Mouse (Mus musculus) hindbrain, embryonic 12.5 days (tissue): ENCODE measurements at regions not wholly inside any gene's neighbourhood (a gene's known extent, or its start where the extent isn't known, plus 50 kb on each side); places are given as distances from the start of the nearest gene placed in this dataset.
A peak's percentile ranks its signal among the peaks of the same experiment; 100 is the strongest.

ENCODE experiments used
- ATAC-seq: fragments of 200-750 bp; cut with Nextera tagmentation; 2 replicates; pipeline ENCODE4 v1.8.0; 2017; ENCODE audit warnings: moderate TSS enrichment; ENCODE audit not compliant: low FRiP score
- H3K27ac ChIP-seq: fragments of 300-500 bp; sonication (generic); 2 replicates; pipeline ENCODE4 v1.5.1; 2016; ENCODE audit warnings: mild to moderate bottlenecking
- H3K27me3 ChIP-seq: fragments of 300-500 bp; sonication (generic); 2 replicates; pipeline ENCODE4 v1.6.1; 2016; ENCODE audit warnings: mild to moderate bottlenecking
- H3K36me3 ChIP-seq: fragments of 300-500 bp; sonication (generic); 2 replicates; pipeline ENCODE4 v1.6.1; 2016; ENCODE audit warnings: mild to moderate bottlenecking
- H3K4me1 ChIP-seq: fragments of 300-500 bp; sonication (generic); 2 replicates; pipeline ENCODE4 v1.6.1; 2016
- H3K4me2 ChIP-seq: fragments of 300-500 bp; sonication (generic); replicated peaks from 2 replicates; pipeline ENCODE4 v1.6.1; 2016; ENCODE audit warnings: mild to moderate bottlenecking
- H3K4me3 ChIP-seq: fragments of 300-500 bp; sonication (generic); 2 replicates; pipeline ENCODE4 v1.5.1; 2016; ENCODE audit warnings: mild to moderate bottlenecking
- H3K9ac ChIP-seq: fragments of 300-500 bp; sonication (generic); 2 replicates; pipeline ENCODE4 v1.6.1; 2016; ENCODE audit warnings: mild to moderate bottlenecking, moderate library complexity
- H3K9me3 ChIP-seq: fragments of 300-500 bp; sonication (generic); replicated peaks from 2 replicates; pipeline ENCODE4 v1.6.1; 2016; ENCODE audit warnings: mild to moderate bottlenecking
- WGBS: fragments of 180-500 bp; shearing (Covaris S2); methylation state at CpG from one replicate; pipeline ENCODE4 v1.1.7; 2016; 5-methylcytosine and 5-hydroxymethylcytosine counted together

- Histone ChIP-seq H3K9me3 (no peaks in the 10 kb centered on the region), H3K4me3 (no peak overlapping the region), H3K27ac (no peak overlapping the region), H3K36me3 (no peaks in the 10 kb centered on the region), H3K4me2 (no peak overlapping the region), H3K27me3 (no peaks in the 10 kb centered on the region), H3K9ac (no peak overlapping the region), H3K4me1 (no peaks in the 10 kb centered on the region)
- ATAC-seq = no peak
- 80% methylated on average over 2 of the region's 2 CpGs for WGBS
Measured at GRCm38 (mm10) chr16:51718695-51719094, 312.3 kb upstream of the Cblb start.

- WGBS = 70% methylated on average over 2 of the region's 2 CpGs
- Histone ChIP-seq H3K9ac (no peak overlapping the region), H3K36me3 (no peaks in the 10 kb centered on the region), H3K4me3 (no peak overlapping the region), H3K27me3 (no peaks in the 10 kb centered on the region), H3K9me3 (no peaks in the 10 kb centered on the region), H3K4me2 (no peak overlapping the region), H3K27ac (no peak overlapping the region), H3K4me1 (no peaks in the 10 kb centered on the region)
- ATAC-seq = no peak
Measured at GRCm38 (mm10) chr16:51719637-51720036, 311.4 kb upstream of the Cblb start.

GRCm38 (mm10) chr16:51722682-51723081 is 308.3 kb upstream of the Cblb start:
- H3K9me3 ChIP-seq = no peaks in the 10 kb centered on the region
- H3K4me3 ChIP-seq = no peak overlapping the region
- no peak overlapping the region for H3K4me2 ChIP-seq
- no peak overlapping the region for H3K27ac ChIP-seq
- H3K4me1 ChIP-seq = no peaks in the 10 kb centered on the region
- WGBS = 64% methylated on average over 4 of the region's 4 CpGs
- no peak for ATAC-seq
- no peaks in the 10 kb centered on the region for H3K36me3 ChIP-seq
- H3K27me3 ChIP-seq = no peaks in the 10 kb centered on the region
- H3K9ac ChIP-seq = no peak overlapping the region

- Histone ChIP-seq H3K27ac (no peak overlapping the region), H3K4me1 (no peaks in the 10 kb centered on the region), H3K27me3 (no peaks in the 10 kb centered on the region), H3K36me3 (no peaks in the 10 kb centered on the region), H3K4me2 (no peak overlapping the region), H3K4me3 (no peak overlapping the region), H3K9ac (no peak overlapping the region), H3K9me3 (no peaks in the 10 kb centered on the region)
- 98% methylated on average over 2 of the region's 2 CpGs for WGBS
- no peak for ATAC-seq
Measured at GRCm38 (mm10) chr16:51741875-51742274, 289.1 kb upstream of the Cblb start.

- no peaks in the 10 kb centered on the region for H3K9me3 ChIP-seq
- ATAC-seq = peak; percentile 92
- peak overlapping the region; percentile 55 for H3K27ac ChIP-seq
- H3K36me3 ChIP-seq = no peaks in the 10 kb centered on the region
- H3K4me1 ChIP-seq = no peaks in the 10 kb centered on the region
- H3K9ac ChIP-seq = no peak overlapping the region
- 16% methylated on average over 7 of the region's 7 CpGs for WGBS
- no peak overlapping the region for H3K4me2 ChIP-seq
- H3K4me3 ChIP-seq = no peak overlapping the region
- H3K27me3 ChIP-seq = no peaks in the 10 kb centered on the region
Measured at GRCm38 (mm10) chr16:51751878-51752277, 279.1 kb upstream of the Cblb start.

GRCm38 (mm10) chr16:51758361-51759227 is 272.4 kb upstream of the Cblb start:
- WGBS = 45% methylated on average over 9 of the region's 9 CpGs
- ATAC-seq = 0 out of 2 replicates have a peak, but pooled peaks have one; percentile 26
- Histone ChIP-seq H3K4me1 (no peaks in the 10 kb centered on the region), H3K9ac (no peak overlapping the region), H3K9me3 (no peaks in the 10 kb centered on the region), H3K27me3 (no peaks in the 10 kb centered on the region), H3K27ac (peak overlapping the region; percentile 1; the same call in 1 of the 2 replicates), H3K36me3 (no peaks in the 10 kb centered on the region), H3K4me3 (no peak overlapping the region), H3K4me2 (no peak overlapping the region)

GRCm38 (mm10) chr16:51759228-51759647 is 271.8 kb upstream of the Cblb start:
- no peak overlapping the region for H3K27ac ChIP-seq
- no peaks in the 10 kb centered on the region for H3K27me3 ChIP-seq
- no peaks in the 10 kb centered on the region for H3K36me3 ChIP-seq
- H3K9me3 ChIP-seq = no peaks in the 10 kb centered on the region
- no peak for ATAC-seq
- no peak overlapping the region for H3K9ac ChIP-seq
- no peak overlapping the region for H3K4me3 ChIP-seq
- no peaks in the 10 kb centered on the region for H3K4me1 ChIP-seq
- no peak overlapping the region for H3K4me2 ChIP-seq
- 56% methylated on average over 4 of the region's 4 CpGs for WGBS

- Histone ChIP-seq H3K36me3 (no peaks in the 10 kb centered on the region), H3K4me2 (no peak overlapping the region), H3K4me1 (no peaks in the 10 kb centered on the region), H3K4me3 (no peak overlapping the region), H3K27ac (no peak overlapping the region), H3K9ac (no peak overlapping the region), H3K9me3 (no peaks in the 10 kb centered on the region), H3K27me3 (no peaks in the 10 kb centered on the region)
- no peak for ATAC-seq
- WGBS = 83% methylated on average over 3 of the region's 3 CpGs
Measured at GRCm38 (mm10) chr16:51767556-51767955, 263.5 kb upstream of the Cblb start.

GRCm38 (mm10) chr16:51778920-51779319 is 252.1 kb upstream of the Cblb start:
- no peak overlapping the region for H3K4me2 ChIP-seq
- no peak overlapping the region for H3K9ac ChIP-seq
- H3K27me3 ChIP-seq = no peaks in the 10 kb centered on the region
- H3K27ac ChIP-seq = no peak overlapping the region
- WGBS = 84% methylated on average over 2 of the region's 2 CpGs
- H3K36me3 ChIP-seq = no peaks in the 10 kb centered on the region
- ATAC-seq = no peak
- H3K9me3 ChIP-seq = no peaks in the 10 kb centered on the region
- no peak overlapping the region for H3K4me3 ChIP-seq
- H3K4me1 ChIP-seq = no peaks in the 10 kb centered on the region

- H3K36me3 ChIP-seq = no peaks in the 10 kb centered on the region
- H3K4me3 ChIP-seq = no peak overlapping the region
- no peak overlapping the region for H3K9ac ChIP-seq
- no peak overlapping the region for H3K27ac ChIP-seq
- 95% methylated on average over 3 of the region's 3 CpGs for WGBS
- ATAC-seq = no peak
- no peaks in the 10 kb centered on the region for H3K4me1 ChIP-seq
- no peaks in the 10 kb centered on the region for H3K9me3 ChIP-seq
- no peak overlapping the region for H3K4me2 ChIP-seq
- H3K27me3 ChIP-seq = no peaks in the 10 kb centered on the region
Measured at GRCm38 (mm10) chr16:51795003-51795402, 236.0 kb upstream of the Cblb start.

- no peak overlapping the region for H3K4me3 ChIP-seq
- H3K9me3 ChIP-seq = no peaks in the 10 kb centered on the region
- no peaks in the 10 kb centered on the region for H3K27me3 ChIP-seq
- no peak overlapping the region for H3K4me2 ChIP-seq
- 86% methylated on average over 6 of the region's 6 CpGs for WGBS
- H3K27ac ChIP-seq = no peak overlapping the region
- no peaks in the 10 kb centered on the region for H3K4me1 ChIP-seq
- no peaks in the 10 kb centered on the region for H3K36me3 ChIP-seq
- no peak for ATAC-seq
- H3K9ac ChIP-seq = no peak overlapping the region
Measured at GRCm38 (mm10) chr16:51807323-51807722, 223.7 kb upstream of the Cblb start.

GRCm38 (mm10) chr16:51809120-51809519 is 221.9 kb upstream of the Cblb start:
- no peak for ATAC-seq

GRCm38 (mm10) chr16:51811073-51811472 is 220.0 kb upstream of the Cblb start:
- H3K9me3 ChIP-seq = no peaks in the 10 kb centered on the region
- no peak overlapping the region for H3K4me2 ChIP-seq
- no peaks in the 10 kb centered on the region for H3K27me3 ChIP-seq
- WGBS = 95% methylated on average over 1 of the region's 1 CpGs
- no peak for ATAC-seq
- no peak overlapping the region for H3K27ac ChIP-seq
- no peaks in the 10 kb centered on the region for H3K36me3 ChIP-seq
- H3K4me1 ChIP-seq = no peaks in the 10 kb centered on the region
- no peak overlapping the region for H3K9ac ChIP-seq
- no peak overlapping the region for H3K4me3 ChIP-seq

More at GRCm38 (mm10) chr16:51809120-51809519, 221.9 kb upstream of the Cblb start:
- Histone ChIP-seq H3K4me2 (no peak overlapping the region), H3K27ac (no peak overlapping the region), H3K36me3 (no peaks in the 10 kb centered on the region), H3K4me3 (no peak overlapping the region), H3K9me3 (no peaks in the 10 kb centered on the region), H3K9ac (no peak overlapping the region), H3K4me1 (no peaks in the 10 kb centered on the region), H3K27me3 (no peaks in the 10 kb centered on the region)
- WGBS = 74% methylated on average over 2 of the region's 2 CpGs
